Mouse (Mus musculus) inflammation-experienced regulatory T-cells, adult 6 months (primary cell): ENCODE results near the gene BC035947. TPM values are rescaled to one million over a fixed set of nuclear protein-coding genes. Genes with fewer than 3 reads are reported as not detected.
"Not testable (repeated sequence)": the region's sequence is repeated elsewhere in the genome, so short reads cannot be mapped to it uniquely, and the experiment has no call there.

ENCODE experiments used
- ATAC-seq: one replicate; pipeline ENCODE4 v1.8.0; 2017
- polyA plus RNA-seq, 3 experiments: library from polyadenylated mRNA; unstranded; fragments of 100-300 nt; shearing (Covaris generic); gene quantifications; one replicate each; pipeline ENCODE4 v1.2.1; 2017

Gene BC035947
- polyA plus RNA-seq, result not detected

GRCm38 (mm10) chr1:78511621-78512160, at the start of gene BC035947:
BC035947 (minus strand) TSS chr1:78512158.
- ATAC-seq, result no peak

GRCm38 (mm10) chr1:78554012-78554666, 42.2 kb upstream of the BC035947 start:
- no peak for ATAC-seq

- no peak for ATAC-seq
Measured at GRCm38 (mm10) chr1:78548961-78549360, 37.0 kb upstream of the BC035947 start.

GRCm38 (mm10) chr1:78546258-78546657, 34.3 kb upstream of the BC035947 start:
- no peak for ATAC-seq

GRCm38 (mm10) chr1:78543631-78544030, 31.7 kb upstream of the BC035947 start:
- not testable (repeated sequence) for ATAC-seq

GRCm38 (mm10) chr1:78539166-78539565, 27.2 kb upstream of the BC035947 start:
- ATAC-seq, result no peak

GRCm38 (mm10) chr1:78538396-78538795, 26.4 kb upstream of the BC035947 start:
- ATAC-seq, result peak; percentile 22

GRCm38 (mm10) chr1:78537494-78538010, 25.6 kb upstream of the BC035947 start:
- ATAC-seq, result peak; percentile 93

GRCm38 (mm10) chr1:78536310-78537164, 24.6 kb upstream of the BC035947 start:
- peak; percentile 33 for ATAC-seq

- no peak for ATAC-seq
Measured at GRCm38 (mm10) chr1:78534428-78535150, 22.6 kb upstream of the BC035947 start.

- no peak for ATAC-seq
Measured at GRCm38 (mm10) chr1:78532184-78532800, 20.3 kb upstream of the BC035947 start.

- no peak for ATAC-seq
Measured at GRCm38 (mm10) chr1:78530500-78531215, 18.7 kb upstream of the BC035947 start.

GRCm38 (mm10) chr1:78529011-78529410, 17.1 kb upstream of the BC035947 start:
- ATAC-seq, result no peak

- no peak for ATAC-seq
Measured at GRCm38 (mm10) chr1:78528356-78528755, 16.4 kb upstream of the BC035947 start.

GRCm38 (mm10) chr1:78525189-78525886, 13.4 kb upstream of the BC035947 start:
- peak; percentile 74 for ATAC-seq

- no peak for ATAC-seq
Measured at GRCm38 (mm10) chr1:78518907-78519306, 6.9 kb upstream of the BC035947 start.

GRCm38 (mm10) chr1:78512756-78513155, 798 bp upstream of the BC035947 start:
- no peak for ATAC-seq

GRCm38 (mm10) chr1:78510862-78511261, 1.1 kb downstream of the BC035947 start, which contains the start of gene Mogat1:
Mogat1 (plus strand) TSS chr1:78510991.
- ATAC-seq, result no peak

GRCm38 (mm10) chr1:78507137-78507536, 4.8 kb downstream of the BC035947 start:
- ATAC-seq, result no peak

- no peak for ATAC-seq
Measured at GRCm38 (mm10) chr1:78502527-78502926, 9.4 kb downstream of the BC035947 start.

GRCm38 (mm10) chr1:78501856-78502255, 10.1 kb downstream of the BC035947 start:
- not testable (repeated sequence) for ATAC-seq
